Mouse (Mus musculus) midbrain, embryonic 11.5 days (tissue): ENCODE measurements around the gene Prr7. TPM values are rescaled to one million over a fixed set of nuclear protein-coding genes. Genes with fewer than 3 reads are reported as not detected.

Experiments
- ATAC-seq: fragments of 200-750 bp; cut with Nextera tagmentation; 2 replicates; pipeline ENCODE4 v1.8.0; 2017; ENCODE audit warnings: moderate TSS enrichment, moderate library complexity; ENCODE audit not compliant: low FRiP score
- DNase-seq: peaks from one replicate; pipeline ENCODE4 v3.0.0; 2015; ENCODE audit warnings: low spot score; ENCODE audit errors: missing footprints
- H3K27ac ChIP-seq: fragments of 300-500 bp; sonication (generic); 2 replicates; pipeline ENCODE4 v1.5.1; 2014; ENCODE audit warnings: low read depth, low read length
- H3K27me3 ChIP-seq: fragments of 300-500 bp; sonication (generic); 2 replicates; pipeline ENCODE4 v1.6.1; 2014; ENCODE audit warnings: mild to moderate bottlenecking, low read length, moderate library complexity, mixed read lengths; ENCODE audit not compliant: control insufficient read depth, insufficient read depth
- H3K36me3 ChIP-seq: fragments of 300-500 bp; sonication (generic); 2 replicates; pipeline ENCODE4 v1.6.1; 2014; ENCODE audit warnings: mild to moderate bottlenecking, low read length, moderate library complexity, mixed read lengths; ENCODE audit not compliant: control insufficient read depth, insufficient read depth
- H3K4me1 ChIP-seq: fragments of 300-500 bp; sonication (generic); 2 replicates; pipeline ENCODE4 v1.6.1; 2014; ENCODE audit warnings: low read length; ENCODE audit not compliant: control insufficient read depth, insufficient read depth
- H3K4me2 ChIP-seq: fragments of 300-500 bp; sonication (generic); 2 replicates; pipeline ENCODE4 v1.6.1; 2014; ENCODE audit warnings: mild to moderate bottlenecking, moderate library complexity
- H3K4me3 ChIP-seq: fragments of 300-500 bp; sonication (generic); 2 replicates; pipeline ENCODE4 v1.5.1; 2014; ENCODE audit warnings: low read depth, low read length
- H3K9ac ChIP-seq: fragments of 300-500 bp; sonication (generic); 2 replicates; pipeline ENCODE4 v1.6.1; 2014; ENCODE audit warnings: low read length
- H3K9me3 ChIP-seq: fragments of 300-500 bp; sonication (generic); 2 replicates; pipeline ENCODE4 v1.6.1; 2016; ENCODE audit warnings: low read length; ENCODE audit not compliant: control insufficient read depth
- WGBS: fragments of 180-500 bp; shearing (Covaris S2); extraction: QIAGEN DNeasy Blood & Tissue Kit; methylation state at CpG from one replicate; pipeline ENCODE4 v1.1.7; 2014; 5-methylcytosine and 5-hydroxymethylcytosine counted together
- polyA plus RNA-seq: library from polyadenylated mRNA; unstranded; fragments of >200 nt; fragmentation: Nextera tagmentation; extraction: Ambion mirVana; gene quantifications from 2 replicates; pipeline ENCODE4 v1.2.1, GENCODE M21; 2014

Gene Prr7
- polyA plus RNA-seq, 1 experiment from 2014 or later: 3.0 TPM

GRCm38 (mm10) chr13:55473076-55473831 is 9.2 kb downstream of the Prr7 start:
- Histone ChIP-seq H3K4me1 (peaks cover 68% of the 10 kb centered on the region), H3K27ac (peak overlapping the region; percentile 82), H3K27me3 (no peaks in the 10 kb centered on the region), H3K9ac (peak overlapping the region; percentile 79), H3K4me2 (peak overlapping the region; percentile 100), H3K36me3 (peaks cover 29% of the 10 kb centered on the region), H3K4me3 (peak overlapping the region; percentile 52), H3K9me3 (no peaks in the 10 kb centered on the region)
- ATAC-seq (no peak), DNase-seq (peak; percentile 93)
- WGBS: 17% methylated on average over 18 of the region's 18 CpGs

DNA sequence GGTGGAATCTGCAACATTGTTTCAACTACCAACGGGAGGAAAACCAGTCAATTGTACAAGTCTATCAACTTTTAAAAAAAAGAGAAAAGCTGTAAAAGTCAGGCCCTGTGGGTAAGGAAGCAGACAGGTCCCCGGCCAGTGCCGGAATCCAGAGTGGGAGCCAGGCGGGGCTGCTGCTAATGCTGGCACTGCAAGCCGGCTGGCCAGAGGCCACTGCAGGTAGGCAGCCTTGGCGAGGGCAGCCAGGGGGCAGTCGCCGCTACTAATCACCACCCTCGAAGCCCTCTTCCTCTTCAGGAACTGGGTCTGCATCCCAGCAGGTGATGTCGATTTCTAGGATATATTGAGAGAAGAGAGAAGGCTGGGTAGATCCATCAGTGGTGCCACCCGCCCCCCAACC is 9.9 kb downstream of the Prr7 start:
- no peak for ATAC-seq
- WGBS: 57% methylated on average over 11 of the region's 11 CpGs
- H3K27ac ChIP-seq: peak overlapping the region; percentile 25; the same call in 1 of the 2 replicates
- no peaks in the 10 kb centered on the region for H3K27me3 ChIP-seq
- H3K36me3 ChIP-seq: peaks cover 29% of the 10 kb centered on the region
- H3K4me1 ChIP-seq: peaks cover 66% of the 10 kb centered on the region
- no peak for DNase-seq
- no peak overlapping the region; the same call in 1 of the 2 replicates for H3K4me3 ChIP-seq
- H3K4me2 ChIP-seq: no peak overlapping the region
- no peak overlapping the region for H3K9ac ChIP-seq
- H3K9me3 ChIP-seq: no peaks in the 10 kb centered on the region

DNA sequence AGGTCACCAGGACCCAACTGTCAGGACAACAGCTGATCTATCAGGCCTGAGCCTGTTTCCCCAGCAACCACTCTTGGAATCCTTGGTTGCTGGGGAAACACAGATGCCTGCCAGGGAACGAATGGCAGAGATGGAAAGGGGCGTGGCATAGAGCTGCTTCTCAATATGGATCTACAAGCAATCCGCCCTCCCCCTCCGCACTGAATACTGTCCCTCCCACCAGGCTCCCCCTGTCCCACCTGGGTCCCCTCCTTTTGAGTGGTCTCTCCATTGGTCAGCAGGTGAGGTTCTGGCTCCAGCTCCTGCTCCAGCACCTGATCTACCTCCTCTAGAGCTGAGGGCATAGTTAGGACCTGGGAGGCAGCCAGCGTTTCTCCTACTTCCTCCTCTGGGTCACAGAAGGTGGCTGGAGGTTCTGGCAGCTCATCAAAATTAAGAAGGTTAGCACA is 10.6 kb downstream of the Prr7 start:
- no peak for ATAC-seq

DNA sequence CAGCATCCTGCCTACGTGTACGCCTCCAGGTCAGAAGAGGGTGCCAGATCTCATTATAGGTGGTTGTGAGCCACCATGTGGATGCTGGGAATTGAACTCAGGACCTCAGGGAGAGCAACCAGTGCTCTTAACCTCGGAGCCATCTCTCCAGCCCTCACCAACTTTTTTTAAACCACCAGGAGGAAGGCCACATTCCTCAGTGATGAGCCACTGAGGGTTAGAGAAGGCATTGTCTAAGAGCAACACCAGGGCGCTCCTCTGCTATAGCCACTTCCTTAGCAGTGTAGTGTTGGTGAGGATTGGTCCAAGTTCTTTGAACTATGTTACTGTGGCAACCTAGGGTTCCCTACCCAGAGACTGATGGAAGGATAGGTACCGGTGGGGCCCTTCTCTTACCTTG is 11.7 kb downstream of the Prr7 start:
- no peak overlapping the region for H3K4me2 ChIP-seq
- no peak overlapping the region for H3K27ac ChIP-seq
- WGBS: 90% methylated on average over 5 of the region's 5 CpGs
- no peak for ATAC-seq
- H3K9me3 ChIP-seq: no peaks in the 10 kb centered on the region
- no peaks in the 10 kb centered on the region for H3K27me3 ChIP-seq
- DNase-seq: no peak
- no peak overlapping the region for H3K4me3 ChIP-seq
- no peak overlapping the region for H3K9ac ChIP-seq
- peaks cover 41% of the 10 kb centered on the region for H3K36me3 ChIP-seq
- H3K4me1 ChIP-seq: peaks cover 53% of the 10 kb centered on the region

More for the DNA sequence above, 10.6 kb downstream of the Prr7 start:
- DNase-seq: peak; percentile 98
- peaks cover 32% of the 10 kb centered on the region for H3K36me3 ChIP-seq
- 0 out of 2 replicates have a peak overlapping the region, but pooled peaks have one; percentile 3 for H3K4me3 ChIP-seq
- H3K4me2 ChIP-seq: peak overlapping the region; percentile 22
- WGBS: 13% methylated on average over 5 of the region's 5 CpGs
- peak overlapping the region; percentile 57 for H3K27ac ChIP-seq
- H3K9me3 ChIP-seq: no peaks in the 10 kb centered on the region
- no peak overlapping the region; the same call in 1 of the 2 replicates for H3K9ac ChIP-seq
- no peaks in the 10 kb centered on the region for H3K27me3 ChIP-seq
- H3K4me1 ChIP-seq: peaks cover 61% of the 10 kb centered on the region

DNA sequence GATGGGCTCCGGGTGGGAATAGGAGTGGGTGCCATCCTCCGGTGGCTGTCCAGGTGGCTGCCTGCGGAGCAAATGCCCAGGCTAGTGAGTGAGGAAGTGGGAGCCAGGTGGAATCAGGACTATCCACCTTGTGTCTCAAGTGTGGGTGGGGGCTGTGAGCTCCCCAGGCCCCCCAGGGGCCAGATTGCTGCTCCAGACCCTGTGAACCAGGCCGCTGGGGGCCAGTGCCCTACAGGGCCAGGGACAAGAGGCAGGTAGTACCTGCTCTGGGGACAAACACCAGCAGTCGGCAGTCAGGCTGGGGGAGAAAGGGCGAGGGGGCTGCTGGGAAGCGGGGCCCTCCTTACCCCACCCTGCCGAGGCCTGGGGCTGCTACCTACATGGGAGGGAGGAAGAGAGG is 12.2 kb downstream of the Prr7 start:
- peaks cover 48% of the 10 kb centered on the region for H3K4me1 ChIP-seq
- no peaks in the 10 kb centered on the region for H3K9me3 ChIP-seq
- no peak overlapping the region for H3K4me3 ChIP-seq
- DNase-seq (no peak), ATAC-seq (no peak)
- 92% methylated on average over 8 of the region's 8 CpGs for WGBS
- H3K9ac ChIP-seq: no peak overlapping the region
- H3K36me3 ChIP-seq: peaks cover 46% of the 10 kb centered on the region
- no peak overlapping the region for H3K4me2 ChIP-seq
- H3K27me3 ChIP-seq: no peaks in the 10 kb centered on the region
- no peak overlapping the region for H3K27ac ChIP-seq

DNA sequence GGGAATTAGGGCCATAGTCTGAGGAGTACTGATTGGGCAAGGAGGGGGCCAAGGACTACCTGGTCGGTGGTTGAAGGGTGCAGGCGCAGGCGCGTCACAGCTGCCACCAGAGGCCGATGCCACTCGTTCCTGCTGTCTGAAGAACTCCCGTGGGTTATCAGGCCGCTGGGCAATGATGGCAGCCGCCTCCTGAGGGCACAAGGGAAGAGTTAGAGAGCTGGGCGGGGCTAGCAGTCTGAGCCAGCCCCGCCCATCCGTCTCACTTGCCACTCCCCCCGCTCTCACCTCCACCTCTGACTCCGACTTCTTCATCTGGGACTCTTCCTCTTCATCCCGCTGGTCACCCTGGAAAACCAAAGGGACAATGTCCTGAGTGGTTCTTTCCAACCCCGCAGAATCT is 13.4 kb downstream of the Prr7 start:
- H3K36me3 ChIP-seq: peaks cover 58% of the 10 kb centered on the region
- no peak for ATAC-seq
- 76% methylated on average over 15 of the region's 16 CpGs for WGBS

GRCm38 (mm10) chr13:55478036-55478435 is 14.0 kb downstream of the Prr7 start:
- Histone ChIP-seq H3K4me1 (peaks cover 33% of the 10 kb centered on the region), H3K36me3 (peaks cover 61% of the 10 kb centered on the region), H3K4me3 (no peak overlapping the region), H3K4me2 (no peak overlapping the region), H3K9ac (no peak overlapping the region), H3K9me3 (no peaks in the 10 kb centered on the region), H3K27ac (no peak overlapping the region), H3K27me3 (no peaks in the 10 kb centered on the region)
- ATAC-seq (no peak), DNase-seq (peak; percentile 95)
- WGBS: 55% methylated on average over 5 of the region's 5 CpGs

More for the DNA sequence above, 13.4 kb downstream of the Prr7 start:
- Histone ChIP-seq H3K9me3 (no peaks in the 10 kb centered on the region), H3K4me3 (no peak overlapping the region), H3K4me1 (peaks cover 37% of the 10 kb centered on the region), H3K9ac (no peak overlapping the region), H3K27ac (no peak overlapping the region), H3K4me2 (no peak overlapping the region), H3K27me3 (no peaks in the 10 kb centered on the region)
- no peak for DNase-seq

DNA sequence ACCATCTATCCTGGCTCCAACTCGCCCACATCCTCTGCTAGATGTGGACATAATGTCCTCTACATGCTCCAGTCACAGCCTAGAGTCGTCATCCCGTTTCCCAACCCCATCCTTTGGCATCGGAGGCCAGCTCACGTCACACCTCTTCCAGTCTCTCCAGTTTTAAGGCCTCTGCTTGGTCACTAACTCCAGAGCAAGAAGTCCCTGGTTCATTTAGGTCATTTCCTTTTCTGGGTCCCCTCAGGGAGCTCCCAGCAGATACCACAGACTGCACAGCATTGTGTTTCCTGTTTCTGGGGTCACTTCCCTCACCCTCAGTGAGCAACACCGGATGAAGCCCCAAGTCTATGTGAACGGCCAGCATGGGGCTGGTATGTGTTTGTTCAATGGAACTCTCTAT is 14.9 kb downstream of the Prr7 start:
- Histone ChIP-seq H3K4me3 (no peak overlapping the region), H3K9me3 (no peaks in the 10 kb centered on the region), H3K9ac (no peak overlapping the region), H3K4me2 (no peak overlapping the region), H3K36me3 (peaks cover 63% of the 10 kb centered on the region), H3K4me1 (peaks cover 33% of the 10 kb centered on the region), H3K27me3 (no peaks in the 10 kb centered on the region), H3K27ac (no peak overlapping the region)
- DNase-seq (no peak), ATAC-seq (no peak)
- WGBS: 93% methylated on average over 7 of the region's 7 CpGs

- Histone ChIP-seq H3K36me3 (peaks cover 57% of the 10 kb centered on the region), H3K4me1 (peaks cover 33% of the 10 kb centered on the region), H3K27ac (no peak overlapping the region)
Observed at GRCm38 (mm10) chr13:55479929-55480328, 15.9 kb downstream of the Prr7 start.

More at GRCm38 (mm10) chr13:55479929-55480328, 15.9 kb downstream of the Prr7 start:
- DNase-seq (no peak), ATAC-seq (no peak)
- Histone ChIP-seq H3K4me2 (no peak overlapping the region), H3K9ac (no peak overlapping the region), H3K9me3 (no peaks in the 10 kb centered on the region), H3K4me3 (no peak overlapping the region), H3K27me3 (no peaks in the 10 kb centered on the region)
